Mouse (Mus musculus): ENCODE results near the gene Lrrfip2.

DNA sequence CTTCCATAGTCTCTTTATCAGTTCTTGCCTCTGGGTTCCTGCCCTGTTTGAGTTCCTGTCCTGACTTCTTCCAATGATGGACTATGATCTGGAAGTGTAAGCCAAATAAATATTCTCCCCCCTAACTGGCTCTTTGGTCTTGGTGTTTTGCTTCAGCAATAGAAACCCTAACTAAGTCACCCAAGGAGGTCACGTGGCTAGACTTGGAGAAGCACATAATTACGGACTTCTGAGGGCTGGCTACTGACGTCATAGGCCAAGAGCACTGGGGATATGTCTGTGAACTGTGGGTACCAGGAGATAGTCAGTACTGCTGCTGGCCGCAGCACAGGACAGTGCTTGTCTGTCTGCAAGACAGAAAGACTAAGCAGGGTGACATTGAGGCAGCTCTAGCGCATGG, 35.6 kb upstream of the Lrrfip2 start:
- TF ChIP-seq CTCF (IDR thresholded peaks at IDR 0.05; ENCODE audit: low read depth) (no peak), EP300 (IDR thresholded peaks at IDR 0.05; ENCODE audit: low read depth) (no peak)
